Mouse (Mus musculus): ENCODE data around the gene Actn1. TPM values are rescaled to one million over a fixed set of nuclear protein-coding genes. Genes with fewer than 3 reads are reported as not detected.

The Actn1 gene
- polyA plus RNA-seq, 1 experiment: 488 TPM

GRCm38 (mm10) chr12:80260744-80261695, 849 bp upstream of the Actn1 start:
- peaks cover 4% of the 10 kb centered on the region; the same call in 1 of the 2 replicates for H3K4me1 ChIP-seq (ENCODE audit: control insufficient read depth, insufficient read depth, low read length)
- H3K27ac ChIP-seq (ENCODE audit: insufficient read depth, low read length): peak overlapping the region; percentile 94
- TF ChIP-seq CTCF (IDR thresholded peaks at IDR 0.05; ENCODE audit: borderline replicate concordance, insufficient read depth, low read length) (no peak), POLR2A (IDR thresholded peaks at IDR 0.05; ENCODE audit: low read depth, low read length) (peak; percentile 8; the same call in 1 of the 2 replicates)
- peak overlapping the region; percentile 65 for H3K4me3 ChIP-seq (ENCODE audit: insufficient read depth, low read length)

GRCm38 (mm10) chr12:80259216-80260055, 735 bp downstream of the Actn1 start:
- H3K4me1 ChIP-seq (ENCODE audit: control insufficient read depth, insufficient read depth, low read length): peaks cover 14% of the 10 kb centered on the region

GRCm38 (mm10) chr12:80258520-80259215, 1.5 kb downstream of the Actn1 start:
- peaks cover 18% of the 10 kb centered on the region for H3K4me1 ChIP-seq (ENCODE audit: control insufficient read depth, insufficient read depth, low read length)
- TF ChIP-seq CTCF (IDR thresholded peaks at IDR 0.05; ENCODE audit: borderline replicate concordance, insufficient read depth, low read length) (no peak), POLR2A (IDR thresholded peaks at IDR 0.05; ENCODE audit: low read depth, low read length) (peak; percentile 40; the same call in 1 of the 2 replicates)
- H3K4me3 ChIP-seq (ENCODE audit: insufficient read depth, low read length): peak overlapping the region; percentile 82
- H3K27ac ChIP-seq (ENCODE audit: insufficient read depth, low read length): peak overlapping the region; percentile 96

More at GRCm38 (mm10) chr12:80259216-80260055, 735 bp downstream of the Actn1 start:
- peak overlapping the region; percentile 82 for H3K4me3 ChIP-seq (ENCODE audit: insufficient read depth, low read length)
- H3K27ac ChIP-seq (ENCODE audit: insufficient read depth, low read length): peak overlapping the region; percentile 96
- no peak for TF ChIP-seq CTCF (IDR thresholded peaks at IDR 0.05; ENCODE audit: borderline replicate concordance, insufficient read depth, low read length)
- TF ChIP-seq POLR2A (IDR thresholded peaks at IDR 0.05; ENCODE audit: low read depth, low read length): peak; percentile 50; the same call in 1 of the 2 replicates

GRCm38 (mm10) chr12:80251978-80252377, 8.2 kb downstream of the Actn1 start:
- TF ChIP-seq POLR2A (IDR thresholded peaks at IDR 0.05; ENCODE audit: low read depth, low read length): no peak
- TF ChIP-seq CTCF (IDR thresholded peaks at IDR 0.05; ENCODE audit: borderline replicate concordance, insufficient read depth, low read length): no peak
- Histone ChIP-seq H3K4me1 (ENCODE audit: control insufficient read depth, insufficient read depth, low read length) (peaks cover 38% of the 10 kb centered on the region), H3K27ac (ENCODE audit: insufficient read depth, low read length) (no peak overlapping the region; the same call in 1 of the 2 replicates)

GRCm38 (mm10) chr12:80251554-80251953, 8.6 kb downstream of the Actn1 start:
- Histone ChIP-seq H3K27ac (ENCODE audit: insufficient read depth, low read length) (peak overlapping the region; percentile 8; the same call in 1 of the 2 replicates), H3K4me3 (ENCODE audit: insufficient read depth, low read length) (no peak overlapping the region), H3K4me1 (ENCODE audit: control insufficient read depth, insufficient read depth, low read length) (peaks cover 43% of the 10 kb centered on the region)
- TF ChIP-seq POLR2A (IDR thresholded peaks at IDR 0.05; ENCODE audit: low read depth, low read length) (no peak), CTCF (IDR thresholded peaks at IDR 0.05; ENCODE audit: borderline replicate concordance, insufficient read depth, low read length) (no peak)

More at GRCm38 (mm10) chr12:80251978-80252377, 8.2 kb downstream of the Actn1 start:
- H3K4me3 ChIP-seq (ENCODE audit: insufficient read depth, low read length): no peak overlapping the region

GRCm38 (mm10) chr12:80249539-80249938, 10.6 kb downstream of the Actn1 start:
- no peak overlapping the region for H3K27ac ChIP-seq (ENCODE audit: insufficient read depth, low read length)
- TF ChIP-seq POLR2A (IDR thresholded peaks at IDR 0.05; ENCODE audit: low read depth, low read length) (no peak), CTCF (IDR thresholded peaks at IDR 0.05; ENCODE audit: borderline replicate concordance, insufficient read depth, low read length) (no peak)
- H3K4me3 ChIP-seq (ENCODE audit: insufficient read depth, low read length): no peak overlapping the region
- peaks cover 52% of the 10 kb centered on the region for H3K4me1 ChIP-seq (ENCODE audit: control insufficient read depth, insufficient read depth, low read length)

GRCm38 (mm10) chr12:80247067-80247466, 13.1 kb downstream of the Actn1 start:
- Histone ChIP-seq H3K4me3 (ENCODE audit: insufficient read depth, low read length) (no peak overlapping the region), H3K27ac (ENCODE audit: insufficient read depth, low read length) (peak overlapping the region; percentile 6; the same call in 1 of the 2 replicates), H3K4me1 (ENCODE audit: control insufficient read depth, insufficient read depth, low read length) (peaks cover 51% of the 10 kb centered on the region)
- TF ChIP-seq CTCF (IDR thresholded peaks at IDR 0.05; ENCODE audit: borderline replicate concordance, insufficient read depth, low read length): no peak

- Histone ChIP-seq H3K27ac (ENCODE audit: insufficient read depth, low read length) (peak overlapping the region; percentile 7; the same call in 1 of the 2 replicates), H3K4me1 (ENCODE audit: control insufficient read depth, insufficient read depth, low read length) (peaks cover 46% of the 10 kb centered on the region), H3K4me3 (ENCODE audit: insufficient read depth, low read length) (no peak overlapping the region)
- TF ChIP-seq CTCF (IDR thresholded peaks at IDR 0.05; ENCODE audit: borderline replicate concordance, insufficient read depth, low read length) (no peak), POLR2A (IDR thresholded peaks at IDR 0.05; ENCODE audit: low read depth, low read length) (no peak)
Measured at GRCm38 (mm10) chr12:80246505-80246904, 13.7 kb downstream of the Actn1 start.

GRCm38 (mm10) chr12:80244755-80245154, 15.4 kb downstream of the Actn1 start:
- Histone ChIP-seq H3K27ac (ENCODE audit: insufficient read depth, low read length) (peak overlapping the region; percentile 56; the same call in 1 of the 2 replicates), H3K4me1 (ENCODE audit: control insufficient read depth, insufficient read depth, low read length) (peaks cover 51% of the 10 kb centered on the region), H3K4me3 (ENCODE audit: insufficient read depth, low read length) (no peak overlapping the region)
- TF ChIP-seq POLR2A (IDR thresholded peaks at IDR 0.05; ENCODE audit: low read depth, low read length) (no peak), CTCF (IDR thresholded peaks at IDR 0.05; ENCODE audit: borderline replicate concordance, insufficient read depth, low read length) (no peak)
